Mouse (Mus musculus): ENCODE measurements around the gene Clrn3. TPM values are rescaled to one million over a fixed set of nuclear protein-coding genes. Genes with fewer than 3 reads are reported as not detected.
"Not testable (repeated sequence)": the region's sequence is repeated elsewhere in the genome, so short reads cannot be mapped to it uniquely, and the experiment has no call there.

Clrn3 gene
- not detected for total RNA-seq (2021)

DNA sequence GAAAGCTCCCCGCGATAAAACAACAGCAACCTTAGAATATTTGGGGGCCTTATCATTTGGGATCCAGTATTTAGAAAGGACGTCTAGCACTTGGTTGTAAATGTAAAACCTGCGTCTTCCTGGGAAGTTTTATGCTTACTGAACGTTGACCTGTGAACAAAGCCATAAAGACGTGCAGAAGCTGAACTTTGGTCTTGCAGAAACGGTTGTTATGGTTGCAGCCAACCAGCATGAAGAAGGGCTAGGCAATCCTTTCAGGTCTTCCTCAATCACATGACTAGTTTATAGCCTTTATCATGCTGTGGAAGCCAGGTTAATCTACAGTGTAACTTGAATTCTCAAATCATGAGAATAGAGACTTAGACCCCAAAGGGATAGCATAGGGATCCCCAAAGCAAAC, at the start of gene Clrn3:
TSS of gene Clrn3 (minus strand) at position 140 of the 400 bp plus-strand sequence.
- DNase-seq (ENCODE audit: low spot score in 2 of 2) = no peak
- intact Hi-C loops (cut with DNase I) = no loop called here

DNA sequence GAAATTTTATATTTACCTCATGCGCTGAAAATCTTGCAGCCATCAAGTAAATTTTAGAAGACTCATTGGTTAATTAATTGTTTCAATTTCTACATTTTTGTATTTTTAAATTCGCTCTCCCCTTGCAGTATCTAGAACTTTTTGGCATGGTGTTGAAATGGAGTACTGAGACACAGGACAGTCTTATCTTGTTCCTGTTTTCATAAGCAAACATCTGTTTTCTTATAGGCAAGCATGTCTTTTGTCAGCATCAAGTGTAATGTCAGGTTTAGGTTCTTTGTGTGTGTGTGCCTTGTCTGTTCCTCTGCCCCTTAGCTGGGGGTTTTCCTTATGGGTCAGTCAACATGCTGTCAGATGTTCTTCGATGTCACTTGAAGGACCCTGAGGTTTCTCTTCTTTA, 47.9 kb upstream of the Clrn3 start:
- intact Hi-C loops (cut with DNase I) = no loop called here
- no peak for DNase-seq (ENCODE audit: low spot score in 2 of 2)

DNA sequence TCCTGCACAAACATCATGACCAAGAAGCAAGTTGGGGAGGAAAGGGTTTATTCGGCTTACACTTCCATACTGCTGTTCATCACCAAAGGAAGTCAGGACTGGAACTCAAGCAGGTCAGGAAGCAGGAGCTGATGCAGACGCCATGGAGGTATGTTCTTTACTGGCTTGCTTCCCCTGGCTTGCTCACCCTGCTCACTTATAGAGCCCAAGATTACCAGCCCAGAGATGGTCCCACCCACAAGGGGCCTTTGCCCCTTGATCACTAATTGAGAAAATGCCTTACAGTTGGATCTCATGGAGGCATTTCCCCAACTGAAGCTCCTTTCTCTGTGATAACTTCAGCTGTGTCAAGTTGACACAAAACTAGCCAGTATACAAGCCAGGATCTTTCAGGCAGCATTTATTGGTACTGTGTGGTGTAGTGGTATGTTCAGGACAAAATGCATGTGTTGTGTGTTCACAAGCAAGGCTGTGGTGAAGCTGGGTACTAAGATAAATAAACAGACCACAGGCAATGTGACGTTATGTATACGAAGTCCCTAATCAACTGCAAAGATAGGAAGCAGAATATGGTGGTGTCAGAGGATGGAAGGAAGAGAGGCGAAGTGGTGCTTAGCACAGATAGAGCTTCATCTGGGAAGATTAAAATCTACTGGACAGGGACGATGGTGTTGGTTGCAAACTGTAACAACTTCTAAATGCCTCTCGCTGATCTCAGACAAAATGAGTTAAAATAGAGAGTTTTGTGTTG, 47.0 kb upstream of the Clrn3 start:
- DNase-seq (ENCODE audit: low spot score in 2 of 2); intact Hi-C loops (cut with DNase I): not testable (repeated sequence)

DNA sequence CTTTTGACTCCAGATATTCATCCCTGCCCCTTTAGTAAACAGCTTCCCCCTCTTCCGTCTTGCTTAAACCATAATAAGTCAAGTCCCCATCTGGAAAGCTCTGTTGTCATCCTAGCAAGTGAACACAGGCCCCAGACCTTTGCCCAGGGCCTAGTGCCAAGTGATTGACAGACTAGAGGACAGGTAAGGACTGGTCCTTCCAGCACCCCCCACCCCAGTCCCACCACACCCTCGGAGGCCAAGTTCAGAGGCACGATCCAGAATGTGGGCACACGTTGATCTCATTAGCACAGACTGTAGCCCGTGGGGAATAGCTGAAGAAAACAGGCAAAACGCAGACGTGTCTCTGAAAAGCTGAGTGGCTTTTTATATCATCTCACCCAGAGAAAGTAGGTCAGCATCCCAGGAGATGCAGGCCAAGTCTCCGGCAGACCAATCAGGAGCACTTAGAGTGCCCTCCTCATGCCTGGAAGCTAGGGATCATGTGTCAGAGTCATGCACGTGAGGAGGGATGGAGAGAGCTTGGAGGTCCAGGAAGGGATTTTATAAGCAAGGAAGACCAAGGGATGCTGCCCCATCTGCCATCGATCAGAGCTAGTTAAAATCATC, 43.6 kb upstream of the Clrn3 start:
- DNase-seq (ENCODE audit: low spot score in 2 of 2) = peak in 1 of 2 experiments; percentile 50
- intact Hi-C loops (cut with DNase I) = no loop called here

DNA sequence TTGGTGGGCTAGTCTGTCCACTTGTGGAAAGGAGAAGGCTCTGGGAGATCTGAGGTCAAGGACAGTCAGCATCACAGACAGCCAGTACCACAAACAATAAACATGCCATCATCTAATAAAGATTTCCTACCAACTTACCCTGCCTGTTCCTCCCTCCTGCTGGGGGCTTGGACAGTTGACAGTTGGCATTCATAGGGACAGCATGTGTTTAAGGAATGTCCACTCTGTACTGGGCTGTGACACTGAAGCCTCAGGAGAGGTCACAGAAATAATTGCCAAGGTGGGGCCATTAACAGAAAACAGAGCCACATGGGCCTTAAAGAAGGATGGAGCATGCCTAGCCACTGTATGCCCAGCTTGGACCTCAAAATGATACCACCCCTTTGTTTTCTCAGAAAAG, 42.9 kb upstream of the Clrn3 start:
- intact Hi-C loops (cut with DNase I) = no loop called here
- DNase-seq (ENCODE audit: low spot score in 2 of 2) = no peak

DNA sequence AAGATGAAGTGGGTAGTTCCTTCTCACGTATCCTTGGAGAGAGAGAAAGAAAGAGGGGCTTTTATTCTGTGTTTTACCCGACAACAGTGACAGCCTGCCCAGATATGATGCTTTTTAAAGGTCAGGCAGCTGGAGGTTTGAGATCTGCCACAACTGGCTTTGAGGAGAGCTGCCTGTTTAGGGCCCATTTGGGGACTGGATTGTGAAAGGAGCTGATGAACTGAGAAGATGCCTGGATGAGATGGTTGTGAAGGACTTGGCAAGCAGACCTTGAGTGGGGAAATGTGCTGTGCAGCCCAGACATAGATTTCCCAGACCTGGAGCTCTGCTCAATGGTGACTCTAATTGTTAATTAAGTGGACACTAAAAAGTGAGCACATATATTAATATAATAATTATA, 40.1 kb upstream of the Clrn3 start:
- intact Hi-C loops (cut with DNase I) = no loop called here
- DNase-seq (ENCODE audit: low spot score in 2 of 2) = no peak

DNA sequence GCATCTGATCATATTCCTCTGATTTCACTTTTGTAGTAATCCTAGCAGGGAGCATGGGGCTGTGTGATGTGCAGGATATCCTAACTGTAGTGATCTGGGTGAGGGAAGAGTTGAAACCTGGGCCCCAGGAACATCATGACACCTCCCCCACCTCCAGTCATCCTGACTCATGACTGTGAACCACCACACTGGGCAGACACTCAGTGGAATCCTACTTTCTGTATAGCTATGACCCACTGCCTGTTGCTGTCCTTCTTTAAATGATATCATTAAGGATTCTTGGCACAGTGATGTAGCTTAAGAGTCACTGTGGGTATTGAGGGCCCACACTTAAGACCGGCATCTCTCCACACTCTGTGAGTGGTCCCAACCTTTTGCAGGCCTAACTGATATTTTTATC, 39.1 kb upstream of the Clrn3 start:
- DNase-seq (ENCODE audit: low spot score in 2 of 2) = no peak
- intact Hi-C loops (cut with DNase I) = no loop called here

DNA sequence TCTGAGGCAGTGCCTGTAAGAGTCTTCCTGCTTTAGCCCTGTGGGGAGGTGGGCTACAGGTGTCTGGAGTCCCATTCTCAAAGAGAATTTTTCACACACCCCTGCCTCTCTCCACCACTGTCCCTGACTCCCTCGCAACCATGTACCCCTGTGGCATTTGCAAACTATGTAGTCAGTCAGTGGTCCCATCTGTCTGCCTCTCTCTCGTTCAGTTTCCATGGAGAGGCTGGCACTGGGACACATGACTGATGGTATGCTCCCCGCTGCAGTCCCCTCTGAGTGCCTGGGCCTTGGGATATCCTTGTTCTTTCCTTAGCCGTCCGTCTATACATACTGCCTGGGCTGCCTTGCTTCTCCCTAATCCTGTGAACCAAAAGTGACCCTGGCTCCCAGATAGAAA, 37.6 kb upstream of the Clrn3 start:
- no peak for DNase-seq (ENCODE audit: low spot score in 2 of 2)
- intact Hi-C loops (cut with DNase I) = no loop called here

DNA sequence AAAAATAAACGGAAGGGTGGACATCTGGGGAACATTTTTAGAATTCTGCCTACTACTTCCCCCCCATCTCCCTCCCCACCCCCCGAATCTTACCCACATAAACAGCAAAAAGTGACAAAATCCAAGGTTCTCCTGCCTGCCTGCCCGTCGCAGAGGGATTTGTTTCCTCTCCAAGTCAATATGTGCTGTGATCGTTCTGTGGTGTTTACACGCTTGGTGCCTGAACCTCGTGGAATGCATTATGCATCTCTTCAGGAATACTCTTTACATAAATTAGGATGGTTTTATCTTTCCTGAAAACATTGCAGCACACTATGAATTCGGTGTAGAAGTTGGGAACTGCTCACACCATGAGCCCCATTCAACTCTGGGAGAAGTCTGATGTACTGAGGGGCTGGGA, 35.6 kb upstream of the Clrn3 start:
- DNase-seq (ENCODE audit: low spot score in 2 of 2) = no peak
- intact Hi-C loops (cut with DNase I) = no loop called here

DNA sequence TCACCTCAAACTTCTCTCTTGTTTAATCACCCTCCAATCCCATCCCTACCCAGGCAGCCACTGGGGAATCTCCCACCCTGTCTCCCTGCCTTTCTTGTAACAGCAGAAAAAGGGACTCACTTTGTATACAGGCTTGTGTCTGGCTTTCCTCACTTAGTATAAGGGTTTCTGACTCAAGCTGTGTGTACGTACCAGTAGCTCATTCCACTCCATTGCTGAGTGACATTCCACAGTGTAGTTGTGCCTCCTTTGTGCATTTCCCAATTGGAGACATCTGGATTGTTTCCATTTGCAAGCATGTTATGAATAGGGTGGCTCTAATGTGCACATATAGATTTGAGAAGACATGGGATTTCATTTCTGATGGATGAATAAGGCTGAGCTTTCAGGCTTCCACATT, 31.8 kb upstream of the Clrn3 start:
- intact Hi-C loops (cut with DNase I) = no loop called here
- DNase-seq (ENCODE audit: low spot score in 2 of 2) = no peak

DNA sequence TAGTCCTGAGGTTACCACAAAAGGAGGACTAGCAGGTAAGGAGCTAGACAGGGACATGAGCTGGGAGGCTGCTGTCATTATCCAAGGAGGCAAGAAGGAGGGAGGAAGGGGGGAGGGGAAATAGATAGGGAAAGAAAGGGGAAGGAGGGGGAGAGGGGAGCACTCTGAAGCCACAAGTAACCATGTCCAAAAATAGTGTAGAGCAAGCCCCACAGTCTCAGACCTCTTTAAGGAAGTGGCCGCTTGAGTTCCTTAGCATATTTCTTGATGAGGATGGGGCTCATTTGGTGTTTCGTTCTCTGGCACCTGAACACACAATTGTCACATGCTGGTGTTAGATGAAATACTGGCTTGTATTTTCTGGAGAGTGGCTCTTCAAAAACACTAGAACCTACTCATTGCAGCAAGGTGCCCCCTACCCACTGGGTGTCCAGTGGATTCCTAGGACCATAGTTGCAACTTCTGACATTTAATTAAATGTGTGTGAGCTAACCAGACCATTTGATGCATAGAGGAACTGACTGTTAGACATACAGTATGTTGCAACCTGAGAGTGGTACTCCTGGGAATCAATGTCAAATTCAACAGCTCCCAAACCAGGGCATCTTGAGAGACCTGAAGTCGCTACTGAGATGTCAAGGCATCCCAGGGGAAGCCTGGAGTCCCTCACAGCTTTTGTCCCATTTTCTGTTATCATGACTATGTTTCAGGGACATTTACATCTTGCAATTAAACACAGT, 28.4 kb upstream of the Clrn3 start:
- intact Hi-C loops (cut with DNase I) = no loop called here
- no peak for DNase-seq (ENCODE audit: low spot score in 2 of 2)

DNA sequence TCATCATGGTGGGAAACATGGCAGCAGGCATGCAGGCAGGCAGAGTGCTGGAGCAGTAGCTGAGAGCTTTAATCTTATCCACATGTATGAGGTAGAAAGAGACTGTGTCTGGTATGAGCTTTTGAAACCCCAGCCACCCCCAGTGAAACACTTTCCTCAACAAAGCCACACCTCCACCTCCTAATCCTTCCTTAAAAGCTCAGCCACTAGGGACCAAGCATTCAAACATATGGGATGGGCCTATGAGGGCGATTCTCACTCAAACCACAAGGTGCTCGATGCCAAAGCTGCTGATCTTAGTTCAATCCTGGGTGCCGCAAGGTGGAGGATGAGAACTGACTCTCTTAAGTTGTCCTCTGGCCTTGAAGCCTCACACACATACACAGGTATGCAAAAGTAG, 25.1 kb upstream of the Clrn3 start:
- intact Hi-C loops (cut with DNase I) = no loop called here
- no peak for DNase-seq (ENCODE audit: low spot score in 2 of 2)

DNA sequence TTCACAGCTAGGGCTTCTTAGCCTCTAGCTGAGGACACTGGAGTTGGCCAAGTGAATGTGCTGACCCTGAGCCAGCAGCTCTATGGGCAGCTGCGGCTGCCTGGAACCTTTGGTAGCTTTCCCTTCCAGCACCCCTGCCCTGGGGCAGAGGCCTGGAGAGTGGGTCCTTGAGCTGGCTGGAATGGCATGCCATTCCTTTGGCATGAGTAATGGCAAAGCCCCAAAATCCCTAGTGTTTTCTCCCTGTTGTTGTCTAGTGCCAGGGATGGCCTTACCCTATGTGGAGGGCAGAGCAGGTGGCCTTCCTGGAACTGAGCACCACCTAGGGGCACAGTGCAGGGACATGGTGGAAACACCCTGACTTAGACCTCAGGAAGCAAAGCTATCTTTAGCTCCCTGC, 23.1 kb upstream of the Clrn3 start:
- intact Hi-C loops (cut with DNase I) = no loop called here
- DNase-seq (ENCODE audit: low spot score in 2 of 2) = no peak

DNA sequence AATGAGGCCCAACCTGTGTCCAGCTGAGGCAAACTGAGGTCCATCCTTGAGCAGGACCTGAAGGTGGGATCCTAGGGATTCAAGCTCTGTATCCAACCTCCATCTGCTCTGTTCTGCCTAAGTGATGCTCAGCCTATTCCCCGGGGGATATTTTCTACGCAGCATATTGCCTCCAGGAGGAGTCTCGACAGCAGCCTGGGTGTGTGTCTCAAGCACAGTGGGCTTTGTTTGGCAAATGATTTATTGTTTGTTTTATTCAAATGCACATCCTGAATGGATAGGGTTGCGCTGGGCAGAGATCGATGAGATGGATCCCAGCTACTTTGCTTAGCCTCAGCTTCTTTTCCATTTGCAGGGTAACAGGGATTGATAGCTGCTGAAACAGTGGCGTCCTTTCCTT, 20.0 kb upstream of the Clrn3 start:
- intact Hi-C loops (cut with DNase I) = no loop called here
- no peak for DNase-seq (ENCODE audit: low spot score in 2 of 2)

DNA sequence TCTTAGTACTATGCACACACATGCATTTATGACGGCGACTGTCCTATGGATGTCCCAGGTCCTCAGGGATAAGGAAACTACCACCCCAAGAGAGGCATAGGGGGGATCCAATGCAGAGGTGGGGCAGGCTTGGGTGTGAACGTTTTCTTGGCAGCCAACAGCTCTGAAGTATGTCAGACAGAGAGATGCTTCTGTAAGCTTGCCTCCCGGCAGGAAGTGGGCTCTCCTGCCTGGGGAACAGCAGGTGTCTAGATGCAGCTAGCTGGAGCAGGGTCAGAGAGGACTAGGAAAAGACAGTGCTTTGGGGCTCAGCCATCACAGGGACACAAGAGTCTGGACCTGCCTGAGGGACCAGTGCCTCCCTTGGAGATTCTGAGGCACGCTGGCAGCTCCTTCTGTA, 18.1 kb upstream of the Clrn3 start:
- no peak for DNase-seq (ENCODE audit: low spot score in 2 of 2)
- intact Hi-C loops (cut with DNase I) = no loop called here

DNA sequence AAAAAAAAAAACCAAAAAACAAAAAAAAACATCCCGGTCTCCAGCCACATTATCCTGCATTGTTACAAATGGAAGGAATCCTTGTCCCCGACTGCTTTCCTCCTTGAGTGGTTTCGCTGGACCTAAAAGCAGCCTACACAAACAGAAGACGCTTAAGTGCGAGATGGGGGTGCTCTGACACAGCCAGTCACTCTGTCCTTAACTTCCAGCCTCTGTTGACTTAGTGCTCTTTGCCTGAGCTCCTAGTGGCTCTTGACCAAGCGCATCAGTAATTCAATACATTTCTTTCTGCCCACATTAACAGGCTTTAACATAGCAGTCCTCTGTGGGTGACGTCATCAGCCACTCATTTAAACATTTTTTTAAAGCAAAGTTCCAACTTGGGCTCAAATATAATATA, 17.5 kb upstream of the Clrn3 start:
- intact Hi-C loops (cut with DNase I) = no loop called here
- no peak for DNase-seq (ENCODE audit: low spot score in 2 of 2)

DNA sequence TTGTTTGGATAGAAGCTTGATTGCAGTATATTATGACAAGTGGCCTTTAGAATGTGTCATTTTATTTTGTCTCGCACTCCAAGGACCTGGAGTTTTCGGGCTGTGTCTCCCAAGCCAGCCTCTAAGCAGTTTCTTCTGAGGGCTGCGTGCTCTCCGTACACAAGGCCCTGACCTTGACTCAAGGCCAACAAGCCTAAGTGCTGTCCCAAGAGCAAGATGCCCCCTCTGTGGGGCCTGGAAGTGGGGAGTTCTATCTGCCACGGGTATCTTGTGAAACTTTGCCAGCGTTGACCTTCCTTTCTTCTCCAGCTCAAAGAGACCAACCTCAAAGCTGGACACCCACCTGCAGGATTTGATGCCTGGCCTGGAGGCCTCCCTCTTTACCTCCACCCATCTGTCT, 15.9 kb upstream of the Clrn3 start:
- intact Hi-C loops (cut with DNase I) = no loop called here

DNA sequence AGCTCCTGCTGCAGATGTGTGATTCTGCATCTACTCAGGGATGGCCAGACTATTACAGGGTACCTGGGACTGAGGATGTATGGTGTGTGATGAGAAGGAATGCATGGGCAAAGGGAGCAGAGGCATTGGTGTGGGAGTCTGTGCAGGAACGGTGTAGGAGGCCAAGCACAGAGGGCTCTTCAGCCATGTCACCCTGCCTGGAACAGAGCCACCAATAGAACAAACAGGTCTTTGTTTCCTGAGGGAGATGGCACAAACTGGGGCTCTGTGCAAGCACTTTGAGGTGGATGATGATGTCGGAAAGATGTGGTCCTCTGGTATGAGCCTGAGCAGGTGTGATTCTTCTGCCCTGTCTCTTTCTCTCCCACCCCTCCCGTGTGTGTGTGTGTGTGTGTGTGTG, 14.6 kb upstream of the Clrn3 start:
- intact Hi-C loops (cut with DNase I) = no loop called here
- no peak for DNase-seq (ENCODE audit: low spot score in 2 of 2)

More for the DNA sequence above, 15.9 kb upstream of the Clrn3 start:
- DNase-seq (ENCODE audit: low spot score in 2 of 2) = no peak

DNA sequence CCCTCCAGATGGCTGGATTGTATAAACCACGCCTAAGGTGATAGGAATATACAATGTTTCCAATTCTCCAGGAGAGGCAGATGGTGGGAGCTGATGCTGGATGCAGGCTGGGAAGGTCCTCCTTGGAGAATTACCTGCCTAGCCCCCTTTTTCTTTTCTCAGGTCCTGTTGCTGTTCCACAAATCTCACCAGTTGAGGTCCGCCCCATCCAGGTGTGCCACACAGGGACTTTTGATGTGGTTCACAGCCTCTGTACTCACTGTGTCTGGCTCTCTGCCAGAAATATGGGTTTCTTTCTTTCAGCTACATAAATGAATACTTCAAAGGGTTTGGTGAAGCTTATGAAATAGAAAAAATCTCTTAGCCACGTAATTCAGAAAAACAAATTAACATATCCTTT, 13.8 kb upstream of the Clrn3 start:
- no peak for DNase-seq (ENCODE audit: low spot score in 2 of 2)

DNA sequence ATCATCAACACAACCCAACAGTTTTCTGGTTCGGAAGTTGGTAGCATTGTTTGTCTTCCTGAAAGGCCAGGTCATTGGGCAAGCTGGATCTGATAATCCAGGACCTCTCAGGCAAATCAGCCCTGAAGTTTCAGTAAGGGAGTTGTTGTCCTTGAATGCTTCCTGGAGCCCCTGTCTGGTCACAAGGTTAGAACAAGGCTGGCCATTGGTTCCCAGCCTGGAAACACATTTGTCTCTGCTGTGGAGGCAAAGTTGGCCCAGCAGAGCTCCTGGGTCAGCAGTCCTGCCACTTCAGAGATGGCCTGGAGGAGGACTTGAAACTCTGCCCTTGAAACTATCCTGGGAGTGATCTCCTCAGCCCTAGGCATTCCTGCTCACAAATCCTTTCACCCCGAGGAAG, 11.0 kb upstream of the Clrn3 start:
- no peak for DNase-seq (ENCODE audit: low spot score in 2 of 2)
- intact Hi-C loops (cut with DNase I) = loop anchor here (5.0 kb wide), 2 partner anchors 43 to 198 kb away; no protein-coding TSS in a partner anchor

More for the DNA sequence above, 13.8 kb upstream of the Clrn3 start:
- intact Hi-C loops (cut with DNase I) = no loop called here
